Mouse (Mus musculus): ENCODE measurements around the gene Gtpbp4.

- TF ChIP-seq CTCF (IDR thresholded peaks at IDR 0.05; ENCODE audit: low read depth, low read length) (no peak), TAL1 (conservative IDR thresholded peaks at IDR 0.05; ENCODE audit: low read depth, low read length) (no peak), GATA1 (IDR thresholded peaks at IDR 0.05; ENCODE audit: borderline replicate concordance, low read length) (no peak), GATA2 (IDR thresholded peaks at IDR 0.05; ENCODE audit: borderline replicate concordance, low read depth, low read length) (no peak), POLR2AphosphoS5 (IDR thresholded peaks at IDR 0.05; ENCODE audit: insufficient replicate concordance, low read depth, low read length) (no peak)
Measured at GRCm38 (mm10) chr13:9022623-9023022, 26.7 kb upstream of the Gtpbp4 start.

Data from G1E (cell line).